Mouse (Mus musculus): ENCODE data around the gene Hepacam.

The Hepacam gene
- long read RNA-seq, experiment 1, result 0 reads
- long read RNA-seq, experiment 2, partial matches to known transcripts, result 0 of 1 reads
- long read RNA-seq, experiment 2, other reads (novel, unspliced or antisense), result 1 of 1 reads

DNA sequence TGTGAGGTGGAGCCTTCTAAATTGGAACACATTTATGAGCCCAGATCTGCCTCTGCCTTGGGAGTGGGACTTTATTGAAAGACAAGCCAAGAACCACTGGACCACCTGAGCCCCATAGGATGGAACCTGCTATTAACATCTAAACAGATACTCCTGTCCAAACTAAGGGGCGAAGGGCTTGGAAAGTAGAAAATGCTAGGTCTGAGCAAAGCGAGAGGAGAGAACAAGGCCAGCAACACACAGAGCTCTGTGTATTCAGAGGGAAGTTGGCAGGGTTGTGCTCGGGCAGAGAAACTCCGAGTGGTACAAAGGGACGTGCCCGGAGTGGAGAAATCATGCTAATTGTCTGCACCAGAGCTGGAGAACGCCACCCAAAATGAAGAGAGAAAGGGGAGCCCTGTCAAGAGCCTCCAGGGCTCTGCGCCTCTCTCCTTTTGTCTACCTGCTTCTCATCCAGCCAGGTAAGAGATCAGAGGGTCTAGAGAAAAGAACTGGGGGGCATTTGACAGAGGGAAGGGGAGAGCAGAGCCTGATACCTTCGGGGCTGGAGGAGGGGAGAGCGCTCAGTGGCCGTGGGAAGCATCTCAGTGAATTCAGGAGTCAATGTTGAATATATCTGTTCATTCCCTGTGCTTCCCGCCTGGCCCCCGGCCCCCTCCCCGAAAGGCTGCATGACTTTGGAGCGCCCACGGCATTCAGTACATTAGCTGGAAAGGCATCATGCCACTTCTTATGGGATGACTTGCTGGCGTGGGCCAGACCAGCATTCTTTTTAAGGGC is at the start of gene Hepacam:
Gene Hepacam (plus strand): TSS at position 51 of the 780 bp plus-strand sequence.
- intact Hi-C loops (cut with DNase I), result no loop called here

DNA sequence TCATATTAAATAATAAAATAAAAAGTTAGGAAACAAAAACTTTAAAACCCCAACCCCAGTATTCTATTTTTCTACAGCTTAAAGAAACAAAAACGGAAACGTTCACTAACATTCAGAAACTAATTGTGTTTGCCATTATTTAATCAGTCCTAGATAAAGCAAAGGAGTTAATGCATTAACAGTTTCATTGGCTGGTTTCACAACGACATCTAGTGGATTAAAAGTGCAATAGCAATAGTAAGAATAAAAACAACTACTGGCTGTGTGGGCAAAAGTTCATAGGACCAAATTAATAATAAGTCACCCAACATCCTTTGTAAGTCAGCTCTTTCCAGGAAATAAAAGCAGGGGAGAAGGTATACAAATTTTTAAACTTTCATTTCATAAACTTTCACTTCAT is 37.7 kb upstream of the Hepacam start:
- intact Hi-C loops (cut with DNase I), result loop anchor here (5.0 kb wide), 3 partner anchors 72 to 357 kb away; partner anchors contain the start of gene Slc37a2

DNA sequence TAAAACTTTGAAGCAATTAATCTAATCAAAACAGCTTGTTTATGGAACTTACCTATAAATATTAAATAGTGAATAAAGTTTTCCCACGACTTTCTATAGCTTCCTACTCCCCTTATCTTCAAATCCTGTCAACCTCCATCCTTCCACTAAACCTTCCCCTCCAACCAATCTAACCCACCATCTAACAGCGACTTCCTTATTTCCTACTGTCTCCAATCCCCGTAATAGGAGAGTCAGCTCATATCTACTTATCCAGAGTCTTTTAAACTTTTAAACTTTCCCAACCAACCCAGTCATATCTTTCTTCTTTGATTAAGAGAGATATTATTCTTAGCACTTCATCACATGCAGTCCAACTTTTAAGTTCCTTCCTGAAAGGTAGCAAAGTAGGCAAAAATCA is 21.7 kb upstream of the Hepacam start:
- intact Hi-C loops (cut with DNase I), result no loop called here

DNA sequence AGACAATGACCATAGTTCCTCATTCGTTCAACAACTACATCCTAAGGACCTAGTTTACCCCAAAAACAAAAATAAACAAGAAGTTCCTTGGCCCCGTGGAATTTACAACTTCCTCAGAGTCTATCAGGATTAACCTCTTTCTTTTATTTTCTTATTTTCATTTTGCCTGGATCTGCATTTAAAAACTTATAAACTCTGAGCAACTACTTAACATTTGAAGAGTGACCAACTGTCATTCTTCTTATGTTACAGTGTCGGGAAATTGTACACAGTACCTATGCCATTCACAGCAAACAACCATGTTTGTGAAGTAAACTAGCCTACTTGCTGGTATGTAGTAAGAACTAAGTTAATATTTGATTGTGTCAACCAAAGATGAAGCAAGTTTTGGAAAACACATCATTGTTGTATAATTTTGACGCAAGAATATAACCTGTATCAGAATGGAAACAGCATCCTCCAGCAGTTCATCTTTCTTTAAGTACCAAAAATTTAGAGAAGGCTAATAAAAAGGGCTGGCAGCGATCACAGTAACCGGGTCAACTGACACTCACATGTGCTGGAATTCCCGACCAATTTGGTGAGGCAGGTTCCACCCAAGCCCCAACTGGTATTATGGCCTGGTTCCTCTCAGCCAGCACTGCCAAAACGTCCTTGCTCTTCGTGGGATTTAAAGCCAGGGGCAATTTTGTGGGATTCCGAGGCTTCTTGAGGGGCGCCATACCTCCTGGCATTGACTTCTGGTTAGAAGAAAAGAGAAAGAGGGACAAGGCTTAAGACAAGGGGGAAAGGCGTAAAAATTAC is 19.8 kb upstream of the Hepacam start:
- intact Hi-C loops (cut with DNase I), result no loop called here

DNA sequence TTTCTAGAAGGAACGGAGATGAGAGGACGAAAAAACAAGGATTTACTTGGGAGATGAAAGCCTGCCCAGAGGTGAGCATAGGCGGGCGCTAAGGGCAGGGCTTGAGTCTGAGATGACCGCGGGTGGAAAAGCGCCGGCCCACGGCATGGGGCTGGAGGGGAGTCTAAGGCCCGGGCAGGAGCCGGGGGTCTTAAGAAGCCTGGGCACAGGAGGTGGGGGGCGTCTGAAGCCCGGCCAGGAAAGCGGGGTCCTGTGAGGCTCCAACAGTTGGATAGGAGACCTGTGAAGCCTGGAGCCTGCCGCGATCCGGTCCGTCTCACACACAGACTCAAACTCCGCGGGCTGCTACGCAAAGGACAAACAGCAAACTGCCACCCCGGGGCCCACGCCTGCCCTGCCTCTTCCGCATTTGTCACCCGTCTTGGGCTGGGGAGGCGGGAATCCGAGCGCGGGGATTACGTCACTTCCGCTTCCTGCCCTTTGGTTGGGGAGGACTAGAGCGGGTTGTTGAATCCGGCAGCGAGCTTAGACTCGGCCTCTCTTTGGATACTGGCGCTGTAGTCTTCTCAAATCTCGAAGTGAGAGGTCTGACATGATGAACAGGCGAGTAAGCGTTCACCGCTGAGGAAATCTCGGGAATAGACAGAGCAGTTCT is 19.0 kb upstream of the Hepacam start, which contains the start of gene Ccdc15:
Gene Ccdc15 (minus strand): TSS at position 445 of the 655 bp plus-strand sequence.
- intact Hi-C loops (cut with DNase I), result no loop called here

DNA sequence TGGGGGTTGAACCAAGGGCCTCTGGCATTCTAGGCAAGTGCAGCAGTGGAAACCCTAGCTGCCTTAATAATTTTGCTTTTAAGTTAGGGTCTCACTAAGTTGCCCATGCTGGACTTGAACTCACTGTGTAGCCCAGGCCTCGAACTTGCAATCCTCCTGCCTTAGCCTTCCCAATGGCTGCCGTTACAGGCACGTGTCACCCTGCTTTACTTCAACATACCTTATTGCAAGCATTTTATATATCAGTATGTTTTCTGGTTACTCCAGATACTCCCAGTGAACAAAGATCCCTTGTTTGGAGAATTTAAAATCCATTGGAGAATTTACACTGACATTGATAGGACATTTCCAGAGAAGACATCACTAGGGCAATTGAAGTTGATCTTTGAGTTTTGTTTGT is 18.1 kb upstream of the Hepacam start:
- intact Hi-C loops (cut with DNase I), result no loop called here

DNA sequence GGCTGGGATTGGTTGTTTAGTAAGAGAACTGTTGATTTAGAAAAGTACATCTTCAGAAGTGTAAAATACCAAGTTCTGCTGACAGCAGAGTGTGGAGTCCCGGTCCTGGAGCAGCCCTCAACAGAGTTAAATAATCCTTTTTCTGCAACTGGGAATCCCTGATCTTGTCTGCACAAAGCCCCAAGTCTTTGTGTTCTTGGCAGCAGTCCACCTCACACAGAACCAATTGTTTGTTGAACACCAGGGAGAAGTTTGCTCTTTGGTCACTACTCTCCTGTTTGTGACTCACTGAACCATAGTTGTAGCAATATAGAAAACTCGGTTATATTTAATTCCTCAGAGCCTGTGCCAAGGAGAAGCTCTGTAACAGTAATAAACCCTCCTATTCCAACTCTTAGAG is 15.9 kb upstream of the Hepacam start:
- intact Hi-C loops (cut with DNase I), result no loop called here

DNA sequence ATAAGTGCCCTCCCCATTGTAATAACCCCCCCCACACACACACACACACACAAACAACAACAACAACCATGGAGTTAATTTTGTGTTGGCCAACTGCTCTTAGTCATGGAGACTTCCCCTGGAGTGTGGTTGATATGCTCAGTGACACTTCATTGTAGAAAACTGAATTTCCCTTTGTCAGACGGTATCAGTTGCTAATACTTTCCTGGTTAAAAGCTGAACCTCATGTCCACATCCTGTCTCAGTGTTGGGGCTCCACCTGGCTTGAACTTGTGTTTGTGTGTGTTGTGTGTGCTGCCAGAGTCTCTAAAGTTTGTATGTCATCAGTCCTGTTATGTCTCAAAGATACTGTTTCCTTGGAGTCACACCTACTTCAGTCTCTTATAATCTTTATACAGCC is 12.7 kb upstream of the Hepacam start:
- intact Hi-C loops (cut with DNase I), result no loop called here

DNA sequence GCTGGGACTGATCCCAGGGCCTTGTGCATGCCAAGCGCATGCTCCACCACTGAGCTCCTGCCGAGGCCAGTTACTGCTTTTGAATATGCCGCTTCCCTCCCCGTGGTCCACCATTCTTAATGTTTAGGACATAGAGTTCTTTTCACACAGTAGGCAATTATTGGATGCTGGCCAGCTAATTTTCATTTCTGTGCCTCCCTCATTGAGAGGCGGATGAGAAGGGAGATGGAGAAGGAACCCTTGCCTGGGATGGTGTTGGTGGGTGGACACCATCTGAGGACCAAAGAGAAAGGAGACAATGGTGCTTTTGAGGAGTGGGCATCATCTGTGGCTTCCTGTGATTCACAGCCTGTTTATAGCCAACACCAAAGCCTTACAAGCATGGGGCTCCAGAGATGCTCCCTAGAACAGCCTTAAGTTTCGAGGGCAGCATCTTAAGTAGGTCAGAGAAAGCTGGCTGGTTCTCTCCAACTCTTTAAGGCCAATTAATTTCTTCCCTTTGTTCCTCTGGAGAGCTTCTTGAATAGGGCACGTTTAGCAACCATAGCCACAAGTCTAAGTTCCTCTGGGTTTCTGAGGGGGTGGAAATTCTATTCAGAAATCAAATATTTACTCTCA is 8.3 kb upstream of the Hepacam start:
- intact Hi-C loops (cut with DNase I), result no loop called here

DNA sequence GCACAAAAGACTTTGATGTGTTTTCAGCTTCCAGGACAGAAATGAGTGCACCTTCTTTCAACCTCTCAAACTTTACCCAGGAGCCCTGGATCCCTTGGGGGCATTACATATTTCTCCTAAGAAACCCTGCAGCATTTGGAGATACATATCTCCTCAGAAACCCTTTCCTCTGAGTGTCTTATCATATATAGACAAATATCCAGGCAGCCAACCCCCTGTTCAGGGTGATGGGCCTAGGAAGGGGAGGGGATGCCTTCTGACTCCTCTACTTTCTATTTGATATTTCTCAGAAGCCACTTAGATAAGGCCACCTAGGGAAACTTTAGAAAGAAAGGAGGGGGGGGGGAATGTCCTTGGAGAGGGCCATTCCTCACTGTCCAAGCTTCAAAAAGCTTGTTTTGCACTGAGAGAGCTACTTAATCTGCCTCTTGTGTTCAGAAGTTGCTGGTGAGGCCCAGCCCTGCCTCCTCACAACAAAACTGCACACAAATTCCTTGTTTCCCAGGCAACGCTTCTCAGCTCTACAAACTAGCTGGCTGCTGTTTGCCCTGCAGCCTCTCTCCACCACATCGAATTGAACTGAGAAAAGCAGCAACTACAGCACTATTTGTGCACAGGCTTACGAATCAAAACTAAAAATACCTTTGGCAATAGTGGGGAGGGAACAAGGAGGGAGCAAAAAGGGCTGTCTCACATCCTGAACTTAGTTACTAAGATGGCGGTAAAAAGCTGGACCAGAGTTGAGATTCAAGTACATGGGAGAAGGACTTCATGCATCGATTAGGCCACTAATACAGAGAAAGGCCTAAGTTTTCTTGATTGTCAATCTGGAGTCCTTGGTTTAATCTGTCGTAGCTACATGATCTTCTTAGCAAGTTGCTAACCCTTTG is 7.6 kb upstream of the Hepacam start:
- intact Hi-C loops (cut with DNase I), result no loop called here

DNA sequence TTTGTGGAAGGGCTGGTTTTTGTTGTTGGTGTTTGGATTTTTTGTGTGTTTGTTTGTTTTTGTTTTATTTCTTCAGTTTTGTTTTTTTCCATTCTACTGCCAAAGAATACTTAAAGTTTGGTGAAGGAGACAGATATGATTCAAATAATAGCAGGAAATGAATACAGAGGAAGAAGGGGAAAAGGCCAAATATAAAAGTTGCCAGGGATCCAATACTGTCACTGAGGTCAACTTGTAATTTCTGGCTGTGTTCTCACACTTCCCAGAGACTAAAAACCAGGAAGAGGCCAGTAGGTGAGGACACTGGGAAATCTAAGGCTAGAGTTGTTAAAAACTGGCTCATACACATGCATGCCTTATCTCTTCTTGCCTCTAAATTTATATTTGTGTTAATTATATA is 5.1 kb upstream of the Hepacam start:
- intact Hi-C loops (cut with DNase I), result no loop called here

DNA sequence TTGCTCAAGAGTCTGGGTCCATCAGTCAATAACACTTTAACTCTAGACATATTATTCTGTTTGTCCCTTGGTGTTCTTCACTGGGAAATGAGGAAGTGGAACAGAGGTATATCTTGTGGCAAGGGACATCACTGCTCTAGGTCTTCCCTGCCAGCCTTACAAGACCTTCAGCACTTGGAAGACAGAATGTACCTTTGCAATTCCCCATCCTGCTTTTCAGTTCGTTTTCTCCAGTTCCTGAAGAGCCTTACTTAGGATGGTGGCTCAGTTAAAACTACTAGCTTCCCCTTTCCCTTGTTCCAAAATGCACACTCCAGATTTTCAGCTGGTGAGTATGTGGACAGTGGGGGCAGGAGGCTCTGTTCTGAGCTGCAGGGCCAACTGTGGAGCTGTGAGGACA is 4.3 kb upstream of the Hepacam start:
- intact Hi-C loops (cut with DNase I), result no loop called here

DNA sequence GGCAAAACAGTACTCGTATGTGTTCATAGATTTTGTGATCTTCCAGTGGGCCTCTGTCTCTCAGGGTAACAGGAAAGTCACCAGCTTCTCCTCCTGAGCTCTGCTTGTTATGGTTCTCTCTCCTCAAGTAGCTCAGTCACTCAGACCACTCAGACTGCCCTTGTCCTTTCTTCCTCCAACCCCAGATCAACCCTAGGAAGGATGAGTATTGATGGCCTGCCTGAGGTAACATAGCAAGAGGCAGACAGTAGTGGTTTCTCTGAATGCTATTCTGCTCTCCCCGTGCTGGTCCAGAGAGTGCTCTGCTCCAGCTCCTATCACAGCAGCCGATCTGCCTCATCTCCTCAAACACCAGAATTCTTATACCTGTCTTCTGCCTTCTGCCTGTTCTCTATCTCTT is 3.6 kb upstream of the Hepacam start:
- intact Hi-C loops (cut with DNase I), result no loop called here

DNA sequence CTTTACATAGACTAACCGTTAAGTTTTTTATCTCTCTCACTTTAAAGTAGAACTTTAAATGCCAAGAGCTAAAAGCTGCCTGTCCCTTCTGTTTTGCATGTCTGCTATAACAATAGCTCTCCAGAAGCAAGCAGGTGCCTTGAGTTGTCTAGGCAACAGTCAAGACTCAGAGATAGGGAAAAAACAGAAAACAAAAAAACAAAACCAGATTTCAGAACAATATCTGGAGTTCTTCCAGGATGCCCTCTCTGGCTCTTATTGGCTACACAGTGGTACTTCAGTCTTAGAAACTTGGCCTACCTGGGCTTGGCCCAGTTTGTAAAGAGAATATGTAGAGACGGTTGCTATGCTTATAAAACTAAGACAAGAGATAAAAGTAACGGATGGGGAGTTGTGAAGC is 2.8 kb upstream of the Hepacam start:
- intact Hi-C loops (cut with DNase I), result no loop called here

DNA sequence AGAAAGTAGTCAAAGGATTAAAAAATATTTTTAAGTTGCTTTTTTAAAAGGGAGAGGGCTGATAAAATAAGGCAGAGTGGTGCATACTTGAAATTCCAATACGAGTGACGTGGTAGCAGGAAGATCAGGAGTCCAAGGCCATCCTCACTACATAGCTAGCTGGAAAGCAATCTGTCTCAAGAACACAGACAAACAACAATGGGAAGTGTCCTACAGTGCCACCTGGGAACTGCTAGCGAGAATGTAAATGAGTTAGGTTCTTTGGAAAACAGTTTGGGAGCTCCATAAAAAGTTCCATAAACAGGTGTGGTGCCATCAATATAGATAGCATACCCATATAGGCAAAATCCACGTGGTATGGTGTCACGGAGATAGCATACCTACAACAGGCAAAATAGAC is 1.4 kb upstream of the Hepacam start:
- intact Hi-C loops (cut with DNase I), result no loop called here

DNA sequence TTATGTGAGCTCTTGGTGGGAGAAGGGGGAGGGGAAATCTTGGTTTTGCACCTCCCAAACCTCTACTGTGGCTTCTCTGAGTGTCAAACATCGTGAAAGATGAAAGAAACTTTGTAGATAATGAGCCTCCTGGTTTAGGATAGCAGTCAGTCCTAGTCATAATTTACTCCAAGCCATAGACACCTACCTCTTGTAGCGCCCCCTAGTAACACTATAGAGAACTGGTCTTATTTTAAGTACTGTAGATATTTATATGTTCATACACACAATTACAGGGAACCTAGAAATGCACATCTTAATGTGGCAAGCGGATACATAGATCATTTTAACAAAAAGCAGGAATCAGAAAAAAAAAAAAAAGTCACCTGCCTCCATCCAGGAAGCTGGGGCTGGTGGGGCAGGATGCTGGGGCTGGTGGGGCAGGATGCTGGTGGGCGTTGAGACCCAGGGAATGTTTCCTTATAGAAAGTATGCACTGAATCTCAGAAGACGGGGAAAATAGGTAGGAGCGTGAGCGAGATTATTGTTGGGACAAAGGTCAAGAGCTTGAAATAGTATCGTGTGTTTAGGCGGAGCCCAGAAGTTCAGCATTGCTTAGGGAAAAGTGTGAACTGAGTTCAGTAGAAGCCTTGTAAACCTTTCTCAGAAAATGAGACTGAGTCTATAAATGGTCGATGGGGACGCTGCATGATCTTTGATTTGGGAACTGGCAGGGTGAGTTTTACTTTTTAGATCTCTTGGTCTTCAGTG is 1.1 kb downstream of the Hepacam start:
- intact Hi-C loops (cut with DNase I), result no loop called here

DNA sequence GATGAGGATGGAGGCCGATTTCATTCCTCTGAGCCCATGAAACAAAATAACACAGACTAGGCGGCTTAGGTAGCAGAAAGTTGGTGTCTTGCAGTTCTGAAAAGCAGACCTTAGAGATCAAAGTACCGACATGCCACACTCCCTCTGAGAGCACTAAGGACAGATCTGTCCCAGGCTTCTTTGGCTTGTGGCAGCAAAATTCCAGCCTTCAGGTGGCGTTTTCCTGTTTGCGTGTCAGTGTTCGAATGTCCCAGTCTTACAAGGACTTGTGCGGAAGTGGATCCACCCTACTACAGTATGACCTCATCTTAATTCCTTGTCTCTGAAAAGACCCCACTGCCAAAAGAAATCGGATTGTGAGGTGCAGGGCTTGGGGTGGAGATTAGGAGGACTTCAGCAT is 1.7 kb downstream of the Hepacam start:
- intact Hi-C loops (cut with DNase I), result no loop called here

DNA sequence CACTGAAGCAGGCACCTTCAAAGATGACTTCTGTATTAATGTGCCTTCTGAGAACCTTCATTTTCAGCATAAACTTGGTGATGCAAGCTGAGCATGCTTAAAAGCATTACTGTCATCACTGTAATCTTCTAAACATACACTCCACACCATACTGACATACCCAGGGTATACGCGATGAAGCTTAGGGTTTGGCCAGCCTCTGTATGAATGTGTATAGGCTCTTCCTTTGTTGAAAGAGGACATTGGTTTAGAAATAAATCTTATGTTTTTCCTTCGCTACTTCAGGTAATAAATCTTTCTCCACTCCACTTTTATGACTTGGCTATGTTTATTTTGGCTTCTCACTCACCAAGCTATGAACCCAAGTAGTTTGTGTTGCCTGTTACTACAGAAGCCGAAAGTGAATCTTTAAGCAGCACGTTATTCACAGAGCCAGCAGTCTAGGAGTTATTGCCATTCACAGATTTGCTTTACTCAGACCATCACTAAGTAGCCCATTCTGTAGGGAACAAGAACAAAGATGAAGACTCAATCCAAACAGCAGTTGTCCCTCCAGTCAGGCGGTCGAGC is 4.2 kb downstream of the Hepacam start:
- intact Hi-C loops (cut with DNase I), result no loop called here

DNA sequence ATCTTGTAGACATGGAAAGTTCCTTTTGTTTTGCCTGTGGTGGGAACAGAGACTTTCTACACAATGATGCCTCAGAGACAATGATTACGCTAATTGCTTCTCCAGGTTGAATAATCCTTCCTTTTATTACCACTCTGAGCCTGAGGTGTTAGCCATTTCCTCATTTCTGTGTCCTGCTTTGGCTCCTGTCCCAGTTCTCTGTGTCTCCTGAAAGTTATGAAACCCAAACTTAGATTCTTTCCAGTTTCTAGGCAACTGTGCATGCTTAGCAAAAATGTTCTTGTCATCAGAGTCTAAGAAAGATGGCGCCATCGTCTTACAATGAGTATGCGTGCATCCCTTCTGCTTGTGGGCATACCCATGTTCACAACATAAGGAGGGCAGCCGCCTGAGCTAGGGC is 8.6 kb downstream of the Hepacam start:
- intact Hi-C loops (cut with DNase I), result no loop called here

All from adrenal gland (tissue).